In genomic region chr6:144044381-144044780, GRCm38 (mm10) we compare ENCODE assay signal across 26 mouse cellular contexts.
"Had no signal": no experiment of that assay in that cellular context is flagged by ENCODE, and none has a peak within 500 bp of the region (broad histone marks: within the 10 kb centered on the region; RNA-seq: fewer than 3 reads in every experiment).

No protein-coding gene starts in this region.

- ATAC-seq: hindbrain, embryonic 16.5 days; inflammation-experienced regulatory T-cells, adult 6 months; intestine, embryonic 15.5 days had no signal

- H3K4me3 ChIP-seq: gastrocnemius, adult 2 months; heart, adult 2 months; heart, embryonic 10.5 days; heart, embryonic 12.5 days; hindbrain, embryonic 10.5 days; hindbrain, embryonic 12.5 days; intestine, embryonic 15.5 days; kidney, embryonic 15.5 days had no signal

- H3K9ac ChIP-seq: heart, embryonic 12.5 days; hindbrain, embryonic 12.5 days; hindbrain, embryonic 14.5 days; intestine, embryonic 15.5 days; kidney, embryonic 15.5 days had no signal

- H3K27ac ChIP-seq: gastrocnemius, adult 2 months; heart, adult 2 months; heart, embryonic 10.5 days; hindbrain, embryonic 12.5 days; intestine, embryonic 15.5 days; kidney, embryonic 15.5 days; kidney, postnatal 0 days had no signal

- H3K4me2 ChIP-seq: heart, embryonic 12.5 days; hindbrain, embryonic 12.5 days; hindbrain, embryonic 14.5 days; intestine, embryonic 15.5 days; kidney, embryonic 15.5 days; liver, embryonic 11.5 days had no signal

- DNase-seq: gastrocnemius, adult 2 months; gastrocnemius, postnatal 10 days; gastrocnemius, postnatal 25 days; heart, adult 2 months; heart, postnatal 10 days; heart, postnatal 4 days; kidney, adult 11 months; kidney, adult 2 months; kidney, adult 9 months; kidney, postnatal 14 days; kidney, postnatal 36 days; layer of hippocampus, adult 9-11 months; layer of hippocampus, postnatal 36 days; left cerebral cortex, postnatal 4 days; liver had no signal

- H3K9me3 ChIP-seq: heart, embryonic 10.5 days; heart, embryonic 12.5 days; hindbrain, embryonic 10.5 days; hindbrain, embryonic 12.5 days; intestine, embryonic 15.5 days; kidney, embryonic 15.5 days had no signal

- H3K27me3 ChIP-seq: heart, embryonic 12.5 days; hindbrain, embryonic 12.5 days; intestine, embryonic 15.5 days; kidney, embryonic 15.5 days had no signal

- H3K36me3 ChIP-seq: heart, embryonic 10.5 days; heart, embryonic 12.5 days; hindbrain, embryonic 10.5 days; hindbrain, embryonic 12.5 days; intestine, embryonic 15.5 days; kidney, embryonic 15.5 days had no signal
